Mouse (Mus musculus) left cerebral cortex, postnatal 14 days (tissue): Measurements from ENCODE around the gene Spryd7. TPM values are rescaled to one million over a fixed set of nuclear protein-coding genes. Genes with fewer than 3 reads are reported as not detected.
"Not testable (repeated sequence)": the region's sequence is repeated elsewhere in the genome, so short reads cannot be mapped to it uniquely, and the experiment has no call there.

Experiments
- DNase-seq, 2 experiments: peaks; one replicate each; pipeline ENCODE4 v3.0.0; 2021 to 2022; ENCODE audit warnings: low spot score in 2 of 2, mixed read lengths in 1 of 2
- intact Hi-C: fragments of 180-260 bp; cut with DNase I; formaldehyde crosslinking; loops from one replicate; pipeline ENCODE4 v1.15.1; 2025
- long read RNA-seq, 2 experiments: library from polyadenylated mRNA; stranded (forward); transcript quantifications; one replicate each; pipeline ENCODE4 v2.0.0; 2021
- total RNA-seq, 2 experiments: library from RNA; stranded (reverse); gene quantifications; 2 replicates each; pipeline ENCODE4 v1.2.3; 2021

Gene Spryd7
- total RNA-seq, result 10 to 100 TPM; 43.2 to 45.9 TPM
- long read RNA-seq, experiment 1, full-length matches to known transcripts, result 55 of 70 reads
- long read RNA-seq, experiment 1, partial matches to known transcripts, result 13 of 70 reads
- long read RNA-seq, experiment 1, other reads (novel, unspliced or antisense), result 2 of 70 reads
- long read RNA-seq, experiment 2, full-length matches to known transcripts, result 32 of 41 reads
- long read RNA-seq, experiment 2, partial matches to known transcripts, result 7 of 41 reads
- long read RNA-seq, experiment 2, other reads (novel, unspliced or antisense), result 2 of 41 reads

DNA sequence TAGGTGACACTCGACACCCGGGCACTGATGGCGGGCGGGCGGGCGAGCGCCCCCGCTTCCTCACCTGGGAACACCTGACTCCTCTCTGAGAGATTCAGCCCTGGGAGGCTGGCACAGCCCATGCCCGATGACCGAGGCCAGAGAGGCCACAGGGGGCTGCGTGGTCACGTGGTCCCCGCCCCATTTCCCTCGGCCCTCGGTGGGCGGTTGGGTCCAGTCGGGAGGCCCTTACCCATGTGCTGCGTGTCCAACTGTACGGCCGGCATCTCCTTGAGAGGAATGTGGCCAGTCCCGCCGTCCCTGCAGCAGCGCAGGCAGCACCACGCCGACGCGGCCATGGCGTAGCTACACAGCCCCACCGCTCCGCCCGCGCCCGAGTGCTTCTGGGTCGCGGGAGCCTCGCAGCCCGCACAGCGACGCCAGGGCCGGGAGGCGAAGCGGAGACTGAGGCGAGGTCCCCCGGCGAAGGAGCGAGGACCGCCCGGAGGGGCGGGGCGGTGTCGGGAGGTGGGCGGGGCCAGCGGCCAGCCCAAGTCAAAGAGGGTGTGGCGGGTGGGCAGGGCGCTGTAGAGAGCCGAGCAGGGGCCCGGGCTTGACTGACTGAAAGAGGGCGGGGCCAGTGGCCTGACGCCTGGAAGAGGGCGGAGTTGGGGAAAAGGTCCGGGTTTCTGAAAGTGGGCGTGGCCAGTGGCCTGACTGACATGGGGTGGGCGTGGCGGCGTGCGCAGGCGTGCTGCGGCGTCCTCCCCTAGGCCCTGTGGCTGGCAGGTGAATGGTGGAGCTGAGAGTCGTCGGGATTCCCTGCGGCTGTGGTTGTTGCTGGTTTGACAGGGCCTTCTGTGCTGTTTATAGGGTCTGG, at the start of gene Spryd7:
Gene Spryd7 (minus strand): TSS at position 598 of the 859 bp plus-strand sequence.
- DNase-seq, result peak; percentile 98
- intact Hi-C loops, result loop anchor here (10.0 kb wide), 1 partner anchor 202 kb away; no protein-coding TSS in a partner anchor

DNA sequence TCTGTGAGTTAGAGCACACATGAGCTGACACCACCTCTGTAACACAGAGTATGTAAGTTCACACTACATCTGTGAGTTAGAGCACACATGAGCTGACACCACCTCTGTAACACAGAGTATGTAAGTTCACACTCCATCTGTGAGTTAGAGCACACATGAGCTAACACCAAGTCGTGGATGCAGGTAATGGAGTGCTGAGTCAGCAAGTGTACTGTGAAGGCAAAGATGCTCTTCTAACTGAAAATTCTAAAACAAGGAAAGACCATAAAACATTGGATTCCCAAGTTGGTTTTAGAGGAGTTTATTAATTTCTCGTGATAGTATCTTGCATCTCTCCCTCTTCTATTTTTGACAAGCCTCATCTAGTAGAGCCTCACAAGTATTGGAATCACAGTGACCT, 49.4 kb upstream of the Spryd7 start:
- DNase-seq, intact Hi-C loops: not testable (repeated sequence)

DNA sequence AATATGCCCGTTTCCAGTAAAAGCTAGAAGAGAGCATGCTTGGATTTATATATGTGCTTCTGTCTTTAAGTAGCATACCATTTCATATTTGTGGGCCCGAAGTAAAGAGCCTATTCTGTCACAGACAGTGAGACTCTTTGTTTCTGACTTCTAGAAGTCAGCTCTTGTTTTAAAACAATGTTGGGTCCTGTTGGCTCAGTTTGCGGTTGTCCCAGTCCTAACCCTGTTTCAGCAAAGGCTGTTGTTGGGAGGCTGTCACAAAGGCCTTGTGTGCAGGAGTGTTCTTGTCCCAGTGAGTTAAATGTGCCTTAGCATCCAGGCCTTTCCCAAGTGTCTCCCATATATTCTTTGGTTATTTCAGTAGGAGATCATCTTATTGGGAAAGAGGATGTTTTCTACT, 47.4 kb upstream of the Spryd7 start:
- DNase-seq, result no peak
- intact Hi-C loops, result no loop called here

DNA sequence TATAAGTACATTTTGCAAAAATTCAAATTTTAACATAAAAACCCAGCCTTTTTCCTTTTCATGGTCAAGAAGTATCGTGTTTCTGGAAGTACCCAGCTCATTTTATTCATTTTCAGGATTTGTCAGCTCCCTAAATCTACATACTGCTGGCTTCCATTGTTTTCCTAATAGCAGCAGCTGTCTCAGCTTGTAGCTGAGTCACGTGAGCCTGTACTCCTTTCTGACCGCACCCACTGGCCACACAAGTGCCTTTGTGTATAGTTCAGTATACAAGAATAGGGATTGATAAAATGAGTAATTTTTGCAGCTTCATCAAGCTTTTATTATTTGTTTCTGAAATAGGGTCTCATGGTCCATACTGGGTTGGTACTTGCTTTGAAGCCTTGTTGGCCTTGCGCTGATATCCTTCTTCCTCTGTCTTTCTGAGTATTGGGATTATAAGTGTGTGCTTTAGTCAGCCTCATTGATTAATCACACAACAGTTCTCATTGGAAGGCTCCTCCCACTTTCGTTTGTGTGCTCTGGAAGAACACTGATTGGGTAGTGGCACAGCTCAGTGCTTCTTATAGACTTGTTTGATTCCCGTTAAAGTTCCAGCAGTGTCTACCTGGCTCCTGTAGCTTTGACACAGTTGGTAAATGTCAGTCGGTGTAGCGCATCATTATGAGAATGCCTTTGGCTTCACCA, 46.5 kb upstream of the Spryd7 start:
- DNase-seq, result no peak
- intact Hi-C loops, result no loop called here

DNA sequence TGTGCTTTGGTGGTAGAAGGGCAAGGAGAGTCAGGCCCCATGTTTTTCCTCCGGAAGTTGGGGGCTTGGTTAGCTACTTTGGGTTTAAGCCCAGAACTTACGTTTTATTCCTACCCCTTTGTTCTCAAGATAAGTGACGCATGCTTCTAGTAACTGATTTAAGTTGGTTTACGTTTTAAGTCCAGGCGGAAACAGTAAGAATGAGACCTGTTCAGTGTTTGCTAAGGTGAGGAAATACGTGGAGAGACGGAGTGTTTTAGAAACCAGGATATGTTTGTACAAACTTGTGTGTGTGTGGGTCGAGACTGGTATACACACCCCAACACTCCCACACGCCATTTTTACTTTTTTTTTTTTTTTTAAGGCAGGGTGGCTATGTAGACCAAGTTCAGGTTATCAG, 44.7 kb upstream of the Spryd7 start:
- no peak for DNase-seq
- intact Hi-C loops, result no loop called here

DNA sequence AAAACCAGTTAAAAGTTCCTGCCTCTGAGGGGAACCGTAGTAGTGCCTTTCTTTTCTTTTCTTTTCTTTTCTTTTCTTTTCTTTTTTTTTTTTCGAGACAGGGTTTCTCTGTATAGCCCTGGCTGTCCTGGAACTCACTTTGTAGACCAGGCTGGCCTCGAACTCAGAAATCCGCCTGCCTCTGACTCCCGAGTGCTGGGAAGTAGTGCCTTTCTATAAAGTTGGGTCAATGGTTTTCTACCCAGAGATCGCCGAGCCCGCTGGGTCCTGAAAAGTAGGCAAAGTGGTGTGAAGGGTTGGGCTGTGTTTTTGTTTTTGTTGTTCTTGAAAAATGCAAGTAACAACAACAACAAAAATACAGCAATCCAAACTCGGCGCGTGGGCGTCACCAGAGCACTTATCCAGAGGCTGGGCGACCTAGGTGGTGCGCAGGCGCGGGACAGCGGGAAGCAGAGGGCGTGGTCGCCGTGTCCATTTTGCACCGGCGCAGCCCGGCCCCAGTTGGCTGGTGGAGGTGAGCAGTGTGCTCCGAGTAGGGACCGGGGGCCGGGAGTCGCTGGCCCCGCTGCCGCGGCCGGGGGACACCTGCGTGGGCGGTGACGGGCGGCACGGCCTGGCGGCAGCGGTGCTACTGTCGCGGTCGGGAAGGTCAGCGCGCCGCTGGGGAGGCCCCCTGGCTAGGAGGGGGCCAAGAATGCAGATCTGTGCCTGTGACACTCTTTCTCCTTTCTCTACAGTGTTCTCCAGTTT, 42.5 kb upstream of the Spryd7 start:
- intact Hi-C loops, result no loop called here
- peak; percentile 84 to 88 for DNase-seq

DNA sequence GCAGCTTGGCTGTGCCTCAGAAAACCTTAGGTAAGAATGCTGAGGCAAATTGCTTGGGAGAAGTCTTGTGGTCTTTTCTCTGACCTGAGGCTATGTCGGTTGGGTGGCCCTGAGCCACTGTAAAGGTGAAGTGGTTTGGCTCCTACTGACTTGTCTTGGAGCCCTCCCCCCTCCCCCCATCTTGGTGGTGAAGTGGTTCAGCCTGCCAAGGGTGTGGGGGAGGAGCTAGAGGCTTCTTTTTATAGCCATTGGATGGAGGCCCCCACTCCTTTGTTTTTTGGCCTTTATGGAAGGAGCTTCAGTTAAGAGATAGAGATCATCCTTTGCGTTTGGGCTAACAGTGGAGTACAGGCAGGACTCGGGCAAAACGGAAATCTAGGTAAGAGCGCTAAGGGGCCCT, 41.3 kb upstream of the Spryd7 start, which contains the start of gene Trim13:
Gene Trim13 (plus strand): TSS at position 280 of the 400 bp plus-strand sequence.
- intact Hi-C loops, result no loop called here
- DNase-seq, result no peak

DNA sequence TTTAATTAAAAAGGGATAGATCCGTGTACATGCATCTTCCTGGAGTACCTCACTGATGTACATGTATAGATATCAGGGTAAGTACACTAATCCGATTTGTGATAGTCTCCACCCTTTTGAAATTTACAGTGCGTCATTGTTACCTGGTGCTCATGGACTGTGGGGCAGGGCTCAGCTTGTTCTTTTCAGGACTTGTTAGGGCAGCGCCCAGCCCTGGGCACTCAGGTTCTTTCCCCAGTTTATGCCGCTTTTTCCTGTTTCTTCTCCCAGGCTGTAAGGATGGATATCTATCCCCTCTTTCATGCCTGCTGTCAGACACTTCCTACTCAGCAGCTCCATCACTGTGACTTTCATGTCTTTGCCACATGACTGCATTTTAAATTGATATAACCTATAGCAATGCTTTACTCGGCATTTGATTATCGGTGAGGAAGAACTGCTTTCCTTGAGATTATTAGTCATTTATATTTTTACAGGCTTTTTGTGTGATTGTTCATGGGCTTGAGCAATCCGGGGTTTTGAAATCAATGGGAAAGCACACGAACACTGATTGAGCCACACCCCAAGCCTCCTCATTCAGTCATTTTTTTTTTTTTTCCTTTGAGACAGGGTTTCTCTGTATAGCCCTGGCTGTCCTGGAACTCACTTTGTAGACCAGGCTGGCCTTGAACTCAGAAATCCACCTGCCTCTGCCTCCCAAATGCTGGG, 40.2 kb upstream of the Spryd7 start:
- no peak for DNase-seq
- intact Hi-C loops, result no loop called here

DNA sequence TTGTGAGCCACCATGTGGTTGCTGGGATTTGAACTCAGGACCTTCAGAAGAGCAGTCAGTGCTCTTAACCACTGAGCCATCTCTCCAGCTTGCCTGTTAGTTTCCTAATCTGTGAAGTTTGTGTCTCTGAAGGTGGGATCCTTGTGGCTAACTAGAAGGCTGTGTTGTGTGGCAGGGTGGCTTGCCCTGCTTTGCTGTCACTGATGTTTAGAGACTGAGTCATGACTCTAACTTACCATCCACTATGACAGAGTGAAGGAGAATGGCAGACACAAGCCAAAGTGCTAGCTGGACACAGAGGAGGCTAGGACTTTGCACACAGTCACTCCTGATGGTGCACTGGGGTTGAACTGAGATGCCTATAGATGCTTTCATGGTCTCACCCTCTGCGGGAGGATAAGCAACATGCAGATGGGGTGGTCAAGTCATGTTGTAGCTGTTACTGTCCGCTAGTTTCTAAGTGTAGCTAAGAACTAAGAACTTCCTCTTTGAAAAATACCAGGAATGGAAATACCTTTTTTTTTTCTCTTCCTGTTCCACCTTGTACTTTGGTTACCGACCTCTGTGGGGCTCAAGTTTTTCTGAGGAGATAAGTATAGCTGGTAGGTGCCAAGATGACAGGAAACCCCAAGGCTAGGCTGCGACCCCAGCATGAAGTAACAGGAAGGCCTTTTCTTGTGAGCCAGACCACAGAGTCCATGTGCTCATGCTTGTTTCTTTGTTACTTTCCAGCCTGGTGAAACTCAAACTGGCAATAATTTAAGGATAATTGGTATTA, 32.8 kb upstream of the Spryd7 start:
- DNase-seq, result no peak

DNA sequence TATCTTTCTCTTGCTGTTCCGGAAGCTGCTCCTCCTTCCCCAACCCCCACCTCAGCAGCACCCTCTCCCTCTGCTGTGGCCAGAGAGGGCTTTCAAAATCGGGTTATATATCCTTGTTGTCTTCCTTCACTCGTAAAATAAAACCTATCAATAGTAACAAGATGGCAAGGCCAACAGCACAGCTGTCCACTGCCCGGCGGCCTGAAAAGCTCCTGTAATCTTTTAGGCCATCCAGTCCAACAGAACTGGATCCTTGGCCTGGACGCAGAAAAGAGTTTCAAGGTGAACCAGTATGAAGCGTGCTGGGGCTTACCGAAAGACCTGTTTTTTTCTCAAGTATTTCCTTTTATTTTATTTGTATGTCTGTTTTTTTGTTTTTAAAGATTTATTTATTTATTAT, 19.3 kb upstream of the Spryd7 start:
- intact Hi-C loops, result loop anchor here (10.0 kb wide), 1 partner anchor 469 kb away; no protein-coding TSS in a partner anchor
- no peak for DNase-seq

More for the DNA sequence above, 32.8 kb upstream of the Spryd7 start:
- intact Hi-C loops, result no loop called here

DNA sequence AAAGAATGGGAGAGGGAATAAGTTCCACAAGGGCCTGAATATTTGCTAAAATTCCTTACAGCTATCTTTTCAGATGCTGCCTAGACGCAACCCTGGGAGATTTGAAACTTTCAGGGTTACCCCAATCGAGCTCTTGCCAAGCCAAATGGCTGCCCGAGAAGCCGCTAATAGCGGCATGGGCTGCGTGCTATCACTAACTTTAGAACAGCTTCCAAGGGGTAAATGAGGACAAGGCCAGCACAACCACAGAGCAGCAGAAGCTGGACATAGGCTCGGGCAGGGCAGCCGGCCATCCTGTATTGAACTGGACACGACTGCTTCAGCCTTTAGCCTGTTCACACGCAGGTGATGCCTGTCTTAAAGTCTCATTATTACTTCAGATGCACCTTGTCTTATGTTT, 18.4 kb upstream of the Spryd7 start:
- intact Hi-C loops, result loop anchor here (10.0 kb wide), 1 partner anchor 470 kb away; no protein-coding TSS in a partner anchor
- DNase-seq, result no peak

DNA sequence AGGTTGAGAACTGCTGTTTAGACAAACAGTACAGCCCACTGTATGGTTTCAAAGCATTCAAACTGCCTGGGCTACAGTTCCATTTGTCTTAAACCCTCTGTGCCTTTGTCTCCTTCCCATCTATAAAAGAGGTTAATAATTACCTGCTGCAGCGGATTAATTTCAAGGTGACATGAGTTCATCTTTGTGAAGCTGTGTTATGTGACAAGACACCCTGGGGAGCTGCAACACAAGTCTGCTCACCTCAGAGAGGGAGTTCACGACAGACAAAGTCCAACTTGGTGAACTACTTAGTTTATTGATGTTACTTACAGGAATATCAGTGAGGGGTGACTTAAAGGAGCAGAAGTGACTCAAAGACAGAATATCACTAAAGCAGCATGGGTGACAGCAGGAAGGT, 15.4 kb upstream of the Spryd7 start:
- intact Hi-C loops, result loop anchor here (5.0 to 10.0 kb wide), 3 partner anchors 473 to 760 kb away; no protein-coding TSS in a partner anchor
- DNase-seq, result no peak

DNA sequence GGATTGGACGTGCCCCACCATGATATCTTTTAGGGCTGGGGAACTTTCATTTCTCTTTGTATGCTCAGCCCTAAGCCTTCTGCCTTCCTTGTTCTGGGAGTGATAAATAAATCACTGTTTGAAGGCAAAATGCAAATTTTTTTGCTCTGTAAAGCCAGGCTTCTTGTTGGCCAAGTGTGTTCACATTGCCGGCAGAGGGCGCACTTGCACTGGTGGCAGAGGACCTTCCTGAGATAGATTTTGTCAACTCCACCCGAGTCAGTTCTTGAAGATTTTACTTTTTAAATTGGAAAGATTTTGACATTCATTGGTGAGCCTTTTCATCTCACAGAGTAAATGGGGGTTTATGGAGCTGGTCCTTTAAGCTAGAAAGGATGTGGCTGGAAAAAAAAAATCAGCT, 14.7 kb upstream of the Spryd7 start:
- intact Hi-C loops, result loop anchor here (2.0 to 10.0 kb wide), 4 partner anchors 473 to 885 kb away; partner anchors contain the start of gene Gucy1b2
- DNase-seq, result peak; percentile 77 to 92

DNA sequence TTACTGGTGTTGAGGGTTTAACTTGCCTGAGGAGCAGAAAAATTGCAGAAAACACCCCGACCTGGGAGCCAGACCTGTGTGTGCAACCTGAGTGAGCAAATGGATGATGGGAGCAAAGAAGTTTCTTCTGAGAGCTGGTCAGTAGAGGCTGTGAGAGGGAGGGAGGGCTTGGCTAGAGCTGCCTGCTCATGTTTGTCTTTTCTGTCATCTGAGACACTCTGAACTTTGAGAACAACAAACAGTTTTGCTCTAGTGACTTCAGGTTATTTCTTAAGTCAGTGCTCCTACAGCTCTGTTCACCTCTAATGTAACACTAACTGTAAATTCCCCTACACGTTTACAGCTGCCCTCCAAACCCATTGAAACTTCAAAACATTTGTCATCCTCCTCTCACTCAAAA, 12.7 kb upstream of the Spryd7 start:
- intact Hi-C loops, result no loop called here

DNA sequence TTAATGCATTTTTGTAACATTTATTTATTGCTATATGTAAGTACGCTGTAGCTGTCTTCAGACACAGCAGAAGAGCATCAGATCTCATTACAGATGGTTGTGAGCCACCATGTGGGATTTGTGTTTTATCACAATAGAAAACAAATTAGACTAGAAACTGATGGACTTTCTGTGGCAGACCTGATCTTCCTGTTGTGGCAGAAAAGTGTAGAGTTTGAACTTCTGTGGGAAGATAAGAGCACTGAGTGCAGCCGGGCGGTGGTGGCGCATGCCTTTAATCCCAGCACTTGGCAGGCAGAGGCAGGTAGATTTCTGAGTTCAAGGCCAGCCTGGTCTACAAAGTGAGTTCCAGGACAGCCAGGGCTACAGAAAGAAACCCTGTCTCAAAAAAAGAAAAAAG, 9.5 kb upstream of the Spryd7 start:
- DNase-seq, intact Hi-C loops: not testable (repeated sequence)

More for the DNA sequence above, 12.7 kb upstream of the Spryd7 start:
- no peak for DNase-seq

DNA sequence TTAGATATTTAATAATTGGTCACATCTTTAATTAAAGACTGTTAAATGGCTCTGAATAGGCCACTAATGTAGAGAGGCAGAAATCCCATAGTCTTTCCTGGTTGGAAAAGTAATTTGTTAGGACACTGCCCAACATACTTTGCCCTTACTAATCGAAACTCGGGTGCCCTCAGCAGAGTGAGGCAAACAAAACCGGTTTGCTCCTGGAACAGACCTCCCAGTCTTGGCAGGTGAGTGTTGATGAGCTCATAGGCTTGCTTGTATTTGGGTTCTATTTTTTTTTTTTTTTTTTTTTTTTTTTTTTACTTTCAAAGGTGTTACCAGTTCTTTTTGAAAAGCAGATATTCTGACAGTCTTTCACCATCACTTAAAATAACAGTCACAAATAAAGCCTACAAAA, 3.2 kb upstream of the Spryd7 start:
- intact Hi-C loops, result loop anchor here (10.0 kb wide), 1 partner anchor 205 kb away; no protein-coding TSS in a partner anchor

DNA sequence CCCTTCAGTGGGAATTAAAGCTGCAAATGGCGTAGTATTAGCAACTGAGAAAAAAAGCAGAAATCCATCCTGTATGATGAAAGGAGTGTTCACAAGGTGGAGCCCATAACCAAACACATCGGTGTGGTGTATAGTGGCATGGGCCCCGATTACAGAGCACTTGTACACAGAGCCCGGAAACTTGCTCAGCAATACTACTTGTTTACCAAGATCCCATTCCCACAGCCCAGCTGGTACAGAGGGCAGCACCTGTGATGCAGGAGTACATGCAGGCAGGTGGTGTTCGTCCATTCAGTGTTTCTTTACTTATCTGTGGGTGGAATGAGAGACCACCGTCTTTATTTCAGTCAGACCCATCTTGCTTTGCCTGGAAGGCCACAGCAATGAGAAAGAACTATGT, 2.2 kb upstream of the Spryd7 start:
- intact Hi-C loops, result loop anchor here (10.0 kb wide), 1 partner anchor 204 kb away; no protein-coding TSS in a partner anchor
- no peak for DNase-seq

More for the DNA sequence above, 3.2 kb upstream of the Spryd7 start:
- DNase-seq, result no peak

DNA sequence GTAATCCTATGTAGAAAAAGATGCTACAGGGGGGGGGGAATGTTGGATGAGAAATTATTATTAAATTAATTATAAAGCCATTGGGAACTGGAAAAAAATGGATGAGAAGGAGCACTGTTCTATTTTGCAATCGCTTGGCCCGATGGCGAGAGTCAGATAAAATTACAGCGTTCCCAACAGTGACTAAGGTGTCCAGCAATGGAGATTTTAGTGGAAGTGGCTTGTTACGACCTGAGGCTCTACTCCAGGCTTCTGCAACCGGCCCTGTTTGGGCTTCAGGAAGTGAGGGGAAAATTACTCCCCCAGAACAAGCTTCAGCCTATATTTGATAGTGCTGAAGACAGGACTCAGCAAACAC, 776 bp downstream of the Spryd7 start:
- intact Hi-C loops, result loop anchor here (10.0 kb wide), 1 partner anchor 201 kb away; no protein-coding TSS in a partner anchor
- no peak for DNase-seq
